Mouse (Mus musculus) cerebellum, postnatal 10 days (tissue): Measurements from ENCODE around the gene E2f4.

Source experiments
- DNase-seq, 2 experiments: peaks; one replicate each; pipeline ENCODE4 v3.0.0; 2021; ENCODE audit warnings: mixed read lengths in 2 of 2

The E2f4 gene

DNA sequence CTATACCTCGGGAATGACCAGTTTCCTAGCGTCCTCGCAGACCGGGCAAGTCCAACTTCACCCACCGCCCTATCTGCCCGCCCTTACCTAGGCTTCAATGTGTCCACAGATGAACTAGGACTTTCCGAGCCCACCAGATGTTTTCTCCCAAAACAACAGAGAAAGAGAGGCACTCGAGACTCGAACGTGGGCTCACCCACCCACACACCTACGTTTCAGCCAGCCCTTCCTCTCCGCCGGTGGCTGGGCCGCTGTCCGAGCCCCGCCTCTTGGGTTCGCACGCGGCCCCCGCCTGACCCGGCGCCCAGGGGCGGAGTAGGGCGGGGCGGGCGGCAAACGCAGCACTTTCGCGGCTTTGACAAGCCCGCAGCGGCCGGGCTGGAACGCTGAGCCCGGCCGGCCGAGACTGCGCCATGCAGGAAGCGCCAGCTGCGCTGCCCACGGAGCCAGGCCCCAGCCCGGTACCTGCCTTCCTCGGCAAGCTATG is 28.0 kb upstream of the E2f4 start, which contains the start of gene Hsf4:
Gene Hsf4, plus strand, starts transcription at position 341 of the 487 bp plus-strand sequence.
- DNase-seq = peak in 1 of 2 experiments; percentile 40

DNA sequence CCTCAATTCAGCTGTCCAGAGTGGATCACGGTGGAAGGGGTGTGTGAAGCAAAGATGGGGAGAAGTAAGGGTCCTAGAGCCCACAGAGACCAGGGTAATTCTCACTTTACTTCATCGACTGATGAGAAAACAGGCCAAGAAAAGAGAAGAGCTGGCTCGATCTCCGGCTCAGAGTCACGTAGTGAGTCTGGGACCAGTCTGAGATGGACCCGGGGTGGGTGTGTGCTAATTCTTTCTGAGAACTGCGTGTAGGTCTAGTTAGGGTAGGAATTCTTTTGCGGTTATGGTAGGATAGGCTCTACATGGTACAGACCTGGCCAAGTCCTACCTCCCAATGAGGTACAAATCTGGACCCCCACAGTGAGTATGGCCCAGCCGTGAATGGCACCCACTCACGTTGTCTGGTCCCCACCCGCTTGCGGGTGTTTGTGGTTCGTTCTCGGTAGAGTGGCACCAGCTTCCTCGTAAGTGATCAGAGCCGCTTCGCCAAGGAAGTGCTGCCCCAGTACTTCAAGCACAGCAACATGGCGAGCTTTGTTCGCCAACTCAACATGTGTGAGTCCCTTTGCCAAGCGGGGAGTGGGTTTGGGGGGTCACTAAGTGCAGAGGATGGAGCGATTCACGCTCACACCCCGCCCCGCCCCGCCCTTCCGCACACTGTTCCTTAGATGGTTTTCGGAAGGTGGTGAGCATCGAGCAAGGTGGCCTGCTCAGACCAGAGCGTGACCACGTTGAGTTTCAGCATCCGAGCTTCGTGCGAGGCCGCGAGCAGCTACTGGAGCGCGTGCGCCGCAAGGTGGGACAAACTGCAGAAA is 27.2 kb upstream of the E2f4 start:
- no peak for DNase-seq

DNA sequence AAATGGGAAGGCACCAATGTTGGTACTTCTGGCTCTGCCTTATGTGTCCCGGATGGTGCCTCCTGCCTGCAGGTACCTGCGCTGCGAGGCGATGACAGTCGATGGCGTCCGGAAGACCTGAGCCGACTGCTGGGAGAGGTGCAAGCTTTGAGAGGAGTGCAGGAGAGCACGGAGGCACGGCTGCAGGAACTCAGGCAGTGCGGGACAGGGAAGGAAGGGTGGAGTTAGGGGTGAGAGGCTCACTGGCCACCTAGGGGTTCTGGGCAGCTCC is 26.6 kb upstream of the E2f4 start:
- DNase-seq = no peak

DNA sequence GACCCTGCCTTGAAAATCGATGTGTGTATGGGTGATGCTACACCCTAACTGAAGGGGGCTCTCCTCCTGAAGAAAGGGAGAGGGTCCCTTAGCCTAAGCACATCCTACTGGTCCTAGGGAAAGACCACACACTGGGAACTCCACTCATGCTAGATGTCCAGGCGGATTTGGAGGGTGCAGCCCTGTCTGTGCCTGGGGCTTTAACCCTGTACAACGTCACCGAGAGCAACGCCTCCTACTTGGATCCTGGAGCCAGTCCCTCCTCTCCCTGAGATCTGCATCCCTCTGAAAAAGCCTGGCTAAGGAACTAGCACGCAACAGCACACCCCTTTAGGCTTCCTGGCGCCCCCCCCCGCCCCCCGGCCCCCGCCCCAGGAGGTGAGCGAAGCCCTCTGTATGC is 22.1 kb upstream of the E2f4 start:
- DNase-seq = no peak

DNA sequence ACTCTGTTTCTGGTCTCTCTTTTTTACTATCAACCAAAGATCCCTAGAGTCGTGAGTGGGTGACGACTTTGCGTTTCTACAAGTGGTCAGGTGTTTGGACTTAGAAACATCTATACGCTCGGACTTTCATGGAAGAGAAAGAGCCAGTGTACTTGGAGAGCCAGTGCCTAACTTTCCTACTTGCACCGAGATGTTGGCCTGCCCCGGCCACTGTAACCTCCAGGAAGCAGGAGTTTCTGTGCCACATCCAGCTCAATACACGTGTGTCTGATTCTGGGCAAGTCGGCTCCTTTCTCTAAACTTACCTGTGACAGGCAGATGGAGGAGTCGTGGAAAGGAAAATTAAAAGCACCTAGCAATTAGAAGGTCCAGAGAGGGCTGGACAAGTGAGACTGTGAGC is 21.6 kb upstream of the E2f4 start, which contains the start of gene Nol3:
Gene Nol3, plus strand, starts transcription at position 301 of the 400 bp plus-strand sequence.
- no peak for DNase-seq

DNA sequence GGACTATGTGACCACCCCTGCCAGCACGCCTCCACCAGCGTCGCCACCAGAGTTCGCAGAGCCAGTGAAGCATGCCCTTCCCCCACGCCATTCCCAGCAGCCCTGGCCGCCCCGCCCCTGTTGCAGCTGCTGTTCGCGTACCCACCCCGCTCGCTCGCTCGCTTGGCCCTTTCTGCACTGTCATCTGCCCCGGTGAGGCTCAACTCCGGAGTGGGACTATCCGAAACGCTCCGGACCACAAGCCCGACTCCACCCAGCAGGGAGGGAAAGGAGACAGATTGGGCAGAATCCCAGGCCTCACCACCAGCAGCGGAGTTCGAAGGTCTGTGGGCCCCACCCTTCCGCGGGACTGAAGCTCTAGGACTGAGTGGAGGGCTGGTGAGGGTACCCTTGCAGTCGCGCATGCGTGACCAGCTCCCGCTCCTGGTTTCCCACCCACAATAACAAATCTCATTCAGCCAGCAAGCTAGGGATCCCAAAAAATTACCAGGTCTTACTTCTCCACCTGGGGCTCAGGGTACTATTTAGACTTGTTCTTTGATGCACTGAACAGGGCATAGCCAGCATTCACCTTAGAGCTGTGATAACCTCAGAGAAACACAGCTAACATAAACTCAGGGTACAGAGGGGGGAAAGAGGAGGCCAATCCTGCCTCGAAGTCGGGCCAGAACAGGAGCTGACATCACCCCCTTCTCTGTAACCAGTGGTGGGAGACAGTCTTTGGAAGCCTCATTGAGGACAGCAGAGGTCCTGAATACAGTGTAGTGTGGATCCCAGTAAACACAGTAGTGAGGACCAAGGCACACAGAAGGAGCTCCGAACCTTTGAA is 21.0 kb upstream of the E2f4 start:
- peak; percentile 63 to 76 for DNase-seq

DNA sequence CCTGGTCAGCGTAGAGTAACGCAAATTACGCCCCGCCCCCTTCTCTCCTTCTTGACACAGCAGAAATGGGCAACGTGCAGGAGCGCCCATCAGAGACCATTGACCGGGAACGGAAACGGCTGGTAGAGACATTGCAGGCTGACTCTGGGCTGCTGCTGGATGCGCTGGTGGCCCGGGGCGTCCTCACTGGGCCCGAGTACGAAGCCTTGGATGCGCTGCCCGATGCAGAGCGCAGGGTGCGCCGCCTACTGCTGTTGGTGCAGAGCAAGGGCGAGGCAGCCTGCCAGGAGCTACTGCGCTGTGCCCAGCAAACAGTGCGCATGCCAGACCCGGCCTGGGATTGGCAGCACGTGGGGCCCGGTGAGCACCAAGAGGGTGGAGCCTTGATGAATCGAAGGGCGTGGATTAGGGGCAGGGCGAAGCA is 18.5 kb upstream of the E2f4 start:
- DNase-seq = peak; percentile 93 to 95

DNA sequence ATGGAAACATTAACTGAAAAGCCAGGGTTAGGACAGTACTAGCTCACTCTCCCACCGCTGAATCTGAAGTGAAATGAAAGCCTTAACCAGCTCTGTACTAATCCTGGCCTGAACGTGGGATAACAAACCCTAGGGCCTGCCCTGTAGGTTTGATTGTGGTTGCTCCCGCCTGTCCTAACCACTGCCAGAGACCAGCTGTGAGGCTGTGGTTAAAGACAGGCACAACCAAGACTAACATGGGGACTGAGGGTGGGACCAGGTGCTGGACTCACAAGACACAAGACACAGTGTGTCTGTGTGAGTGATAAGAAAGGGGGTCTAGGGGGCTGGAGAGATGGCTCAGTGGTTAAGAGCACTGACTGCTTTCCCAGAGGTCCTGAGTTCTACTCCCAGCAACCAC is 16.9 kb upstream of the E2f4 start:
- DNase-seq = no peak

DNA sequence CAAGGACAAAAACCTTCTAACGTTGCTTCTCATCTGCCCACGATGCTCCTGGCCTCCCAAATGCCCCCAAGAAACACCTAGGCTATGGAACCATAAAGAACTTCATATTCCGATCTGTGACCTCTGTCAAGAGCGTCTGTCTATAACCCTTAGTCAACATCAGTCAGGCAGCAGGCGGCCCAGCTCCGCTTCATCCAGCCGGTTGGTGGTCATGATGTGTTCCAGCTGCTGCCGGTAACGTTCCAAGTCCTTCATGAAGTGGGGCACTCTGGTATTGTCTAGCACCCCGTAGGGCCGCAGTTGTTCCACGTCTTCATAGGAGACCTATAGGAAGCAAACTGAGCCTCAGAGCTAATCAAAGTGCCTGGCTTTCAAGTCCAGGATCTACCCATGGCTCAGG is 15.6 kb upstream of the E2f4 start:
- no peak for DNase-seq

DNA sequence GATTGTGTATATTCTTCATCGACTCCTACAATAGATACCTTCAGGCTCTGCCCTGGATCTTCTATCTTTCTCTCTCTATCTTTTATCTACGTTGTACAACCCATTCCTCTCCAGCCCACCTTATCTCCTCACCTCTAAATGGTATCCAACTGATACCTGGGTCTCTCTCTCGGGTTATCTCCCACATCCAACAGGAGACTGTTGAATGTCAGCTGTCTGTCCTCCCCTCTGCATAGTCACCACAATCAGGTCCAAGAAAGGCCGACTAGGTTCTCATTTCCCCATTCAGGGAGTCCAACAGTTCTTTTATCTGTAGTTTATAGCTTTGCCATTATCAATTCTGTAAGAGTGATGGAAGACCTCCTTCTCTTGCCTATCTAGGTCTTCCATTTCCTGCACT is 15.2 kb upstream of the E2f4 start:
- DNase-seq = no peak

DNA sequence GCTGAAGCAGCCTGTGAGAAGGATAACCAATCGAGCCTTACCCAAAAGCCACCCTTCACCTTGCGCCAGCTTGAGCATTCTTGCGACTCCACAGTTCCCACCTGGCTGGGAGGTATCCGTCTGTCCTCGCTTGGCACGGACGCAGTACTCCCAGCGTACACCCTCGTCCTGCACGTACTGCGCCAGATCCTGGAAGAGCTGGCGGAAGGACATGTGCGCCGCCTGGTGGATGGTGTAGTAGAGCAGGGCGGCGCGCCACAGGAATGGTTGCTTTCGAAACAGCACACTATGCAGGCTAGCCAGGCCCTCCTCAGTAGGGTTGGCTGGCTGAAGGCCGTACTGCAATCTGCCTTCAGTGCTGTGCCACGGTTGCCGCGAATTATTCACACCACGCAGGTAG is 14.4 kb upstream of the E2f4 start:
- peak; percentile 74 to 78 for DNase-seq

DNA sequence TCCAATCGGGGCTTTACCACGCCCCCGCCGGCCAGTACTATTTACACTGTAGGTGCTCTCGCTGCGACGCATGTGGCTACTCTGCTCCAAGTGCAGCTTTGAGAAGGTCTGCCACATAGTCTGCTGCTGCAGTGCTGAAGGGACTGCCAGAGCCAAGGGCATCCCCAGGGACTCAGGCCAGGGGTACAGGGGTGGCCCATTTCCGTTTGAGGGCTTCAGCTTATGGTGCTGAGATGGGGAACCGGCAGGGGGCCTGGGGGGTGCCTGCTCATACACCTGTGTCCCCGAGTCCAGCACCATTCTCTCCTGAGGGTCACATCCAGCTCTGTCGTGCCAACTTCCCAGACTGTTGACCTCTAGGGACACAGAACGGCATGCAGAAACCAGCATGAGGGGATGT is 11.9 kb upstream of the E2f4 start:
- DNase-seq = peak; percentile 49 to 56

DNA sequence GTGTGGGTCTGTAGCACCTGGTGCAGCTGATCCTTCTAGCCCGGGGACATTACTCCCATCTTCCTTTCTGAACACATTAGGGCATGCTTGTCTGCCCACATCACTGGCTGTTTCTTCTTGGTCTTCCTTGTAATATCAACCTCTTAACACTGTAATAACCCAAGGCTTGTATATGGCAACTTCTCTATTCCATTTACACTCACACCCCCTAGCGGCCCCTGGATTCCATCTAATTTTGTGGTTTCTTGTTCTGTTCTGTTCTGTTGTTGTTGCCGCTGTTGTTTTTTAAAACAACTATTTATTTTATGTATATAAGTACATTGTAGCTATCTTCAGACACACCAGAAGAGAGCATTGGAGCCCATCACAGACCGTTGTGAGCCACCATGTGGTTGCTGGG is 10.6 kb upstream of the E2f4 start:
- DNase-seq = peak in 1 of 2 experiments; percentile 13

DNA sequence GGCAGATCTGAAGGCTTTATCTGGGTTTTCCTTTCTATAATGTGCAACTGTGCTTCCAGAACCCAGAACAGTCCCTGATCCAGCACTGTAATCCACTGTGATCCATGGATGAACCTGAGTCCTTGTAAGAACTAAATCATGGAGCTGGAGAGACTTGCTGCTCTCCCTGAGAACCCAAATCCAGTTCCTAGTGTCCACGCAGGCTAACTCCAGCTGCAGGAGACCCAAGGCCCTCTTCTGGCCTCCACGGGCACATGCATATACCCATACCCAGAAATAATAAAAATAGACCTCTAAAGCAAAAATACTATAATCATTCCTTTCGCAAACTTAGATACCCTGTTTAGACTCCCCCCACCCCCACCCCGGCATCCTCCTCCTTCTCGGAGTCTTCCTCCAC is 9.2 kb upstream of the E2f4 start:
- peak in 1 of 2 experiments; percentile 10 for DNase-seq

DNA sequence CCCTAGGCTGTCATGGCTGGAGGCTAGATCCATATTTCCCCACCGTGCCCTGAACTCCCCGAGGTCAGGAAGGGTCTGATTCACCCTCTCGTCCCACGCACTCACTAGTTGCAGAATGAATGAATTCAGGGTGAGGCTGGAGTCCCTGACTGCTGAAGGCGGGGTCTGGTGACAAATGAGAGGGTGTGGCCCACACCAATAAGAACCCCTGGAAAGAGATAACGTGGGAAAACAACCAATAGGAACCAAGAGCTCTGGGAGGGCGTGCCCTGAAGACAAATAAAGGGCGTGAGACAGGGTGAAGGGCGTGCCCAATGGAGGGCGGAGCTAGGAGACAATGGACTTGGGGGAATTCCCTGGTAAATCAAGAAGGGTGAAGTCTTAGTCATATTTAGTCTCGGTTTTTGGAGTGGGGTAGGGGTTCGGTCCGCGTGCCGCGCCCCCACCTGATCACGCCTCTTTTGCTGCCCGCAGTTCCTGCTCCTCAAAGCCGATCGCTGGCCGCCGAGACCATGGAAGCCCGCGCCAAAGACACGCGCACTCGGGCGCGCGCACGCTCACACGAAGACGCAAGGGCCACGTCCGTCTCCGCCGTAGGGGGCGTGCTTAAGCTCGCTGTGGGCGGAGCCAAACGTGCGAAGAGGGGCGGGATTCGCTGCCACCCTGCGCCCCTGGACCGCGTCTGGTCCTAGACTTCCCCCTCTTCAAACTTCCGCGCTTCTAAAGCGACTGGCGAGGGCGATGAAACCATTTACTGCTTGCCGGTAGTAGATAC is 8.3 kb upstream of the E2f4 start:
- peak; percentile 99 for DNase-seq

DNA sequence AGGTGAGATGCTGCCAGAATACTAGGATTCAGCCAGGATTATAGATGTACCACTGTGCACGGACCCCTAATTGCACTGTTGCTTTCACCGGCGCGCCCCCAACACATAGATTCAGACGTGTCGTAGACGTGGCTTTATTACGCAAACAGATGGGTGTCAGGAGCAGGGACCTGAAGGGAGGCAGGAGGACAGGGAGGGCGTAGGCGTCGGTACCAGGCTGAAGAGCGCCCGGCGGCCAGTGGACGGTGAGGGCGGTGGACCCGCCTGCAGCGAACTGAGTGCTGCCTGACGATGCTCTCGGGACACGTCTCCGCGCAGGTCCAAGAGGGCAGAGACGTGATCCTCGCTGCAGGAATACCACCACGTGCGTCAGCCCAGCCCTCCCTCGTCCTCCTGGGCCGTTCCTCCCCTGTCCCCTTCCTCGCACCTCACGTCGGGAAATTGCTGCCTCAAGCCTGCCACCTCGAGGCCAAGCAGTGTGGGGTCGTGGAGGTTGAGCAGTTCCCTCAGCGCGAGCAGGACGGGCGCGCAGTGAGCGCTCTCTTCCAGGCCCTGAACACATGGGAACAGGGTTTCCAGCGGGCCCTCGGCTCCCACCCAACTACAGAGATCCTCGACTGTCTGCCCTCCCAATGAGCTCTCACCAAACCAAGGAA is 7.5 kb upstream of the E2f4 start, which contains the start of gene 4931428F04Rik:
Gene 4931428F04Rik, minus strand, starts transcription at position 60 of the 656 bp plus-strand sequence.
- DNase-seq = peak; percentile 81

DNA sequence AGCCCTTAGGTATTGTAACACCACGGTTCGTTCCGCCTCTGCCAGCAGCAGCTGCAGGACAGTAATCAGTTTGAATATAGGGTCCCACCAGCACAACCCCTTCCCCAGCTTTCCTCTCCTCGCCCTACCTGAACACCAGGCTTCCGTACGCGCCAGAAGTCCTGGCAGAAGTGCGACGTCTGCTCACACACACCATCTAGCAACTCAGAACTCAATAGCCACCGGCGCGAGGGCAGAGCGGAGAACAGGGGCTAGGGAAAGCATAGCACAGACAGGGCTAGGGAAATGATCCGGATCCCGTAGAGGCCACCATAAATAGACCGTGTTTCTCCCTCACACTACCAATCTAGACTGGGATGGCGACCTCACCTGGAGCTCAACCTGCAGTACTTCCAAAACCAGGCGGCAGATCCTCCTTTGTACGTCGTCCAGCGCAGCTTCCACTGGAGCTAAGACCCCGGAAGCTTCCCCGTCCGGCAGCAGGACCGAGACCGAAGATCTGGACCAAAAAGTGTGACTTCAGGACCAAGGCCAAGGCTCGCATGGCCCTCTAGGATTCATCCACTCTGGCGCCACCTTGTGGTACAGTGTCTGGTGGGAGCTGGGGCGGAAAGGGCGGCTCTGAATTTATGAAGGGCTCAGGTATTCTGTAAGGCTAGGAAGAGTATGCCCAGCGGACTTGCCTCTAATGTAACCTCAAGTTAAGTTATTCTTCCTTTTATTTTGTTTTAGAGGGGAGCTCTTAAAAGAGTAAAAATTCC is 6.7 kb upstream of the E2f4 start:
- peak; percentile 97 to 99 for DNase-seq

DNA sequence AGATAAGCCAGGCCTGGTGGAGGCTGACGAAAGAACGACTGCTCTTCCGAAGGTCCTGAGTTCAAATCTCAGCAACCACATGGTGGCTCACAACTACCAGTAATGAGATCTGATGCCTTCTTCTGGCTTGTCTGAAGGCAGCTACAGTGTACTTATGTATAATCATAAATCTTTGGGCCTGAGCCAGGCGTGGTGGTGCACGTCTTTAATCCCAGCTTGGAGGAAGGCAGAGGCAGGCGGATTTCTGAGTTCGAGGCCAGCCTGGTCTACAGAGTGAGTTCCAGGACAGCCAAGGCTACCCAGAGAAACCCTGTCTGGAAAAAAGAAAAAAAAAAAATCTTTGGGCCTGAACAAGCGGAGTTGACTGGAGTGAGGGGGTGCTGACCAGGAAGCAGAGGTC is 6.1 kb upstream of the E2f4 start:
- DNase-seq = peak in 1 of 2 experiments; percentile 34

DNA sequence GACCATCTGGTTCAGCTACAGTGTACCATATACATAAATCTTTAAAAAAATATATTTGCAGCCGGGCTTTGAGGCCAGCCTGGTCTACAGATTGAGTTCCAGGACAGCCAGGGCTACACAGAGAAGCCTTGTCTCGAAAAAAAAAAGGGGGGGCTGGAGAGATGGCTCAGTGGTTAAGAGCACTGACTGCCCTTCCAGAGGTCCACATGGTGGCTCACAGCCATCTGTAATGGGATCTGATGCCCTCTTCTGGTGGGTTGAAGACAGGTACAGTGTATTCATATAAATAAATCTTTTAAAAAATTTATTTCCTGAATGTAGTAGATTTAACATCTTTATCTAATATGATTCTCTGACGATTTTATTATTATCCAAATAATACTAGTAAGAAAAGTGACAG is 5.7 kb upstream of the E2f4 start:
- peak in 1 of 2 experiments; percentile 44 for DNase-seq

DNA sequence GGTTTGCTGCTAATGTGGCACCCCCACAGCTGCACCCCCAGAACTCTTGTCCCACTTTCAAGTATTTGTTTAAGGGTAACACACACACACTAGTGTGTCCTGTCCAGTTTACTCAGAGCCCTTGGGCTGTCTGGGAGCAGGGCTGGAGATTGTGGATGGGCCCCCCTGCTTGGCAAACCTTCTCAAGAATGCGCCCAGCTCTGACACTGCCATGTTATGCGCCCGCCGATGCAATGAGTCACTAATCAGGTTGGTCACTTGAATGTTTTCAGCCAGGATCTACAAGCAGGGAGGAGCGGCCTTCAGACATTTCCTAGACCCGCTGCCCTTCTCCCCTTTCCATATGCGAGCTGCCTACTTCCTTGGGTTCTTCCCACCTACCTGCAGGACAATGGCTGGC is 5.0 kb upstream of the E2f4 start:
- peak in 1 of 2 experiments; percentile 22 for DNase-seq

DNA sequence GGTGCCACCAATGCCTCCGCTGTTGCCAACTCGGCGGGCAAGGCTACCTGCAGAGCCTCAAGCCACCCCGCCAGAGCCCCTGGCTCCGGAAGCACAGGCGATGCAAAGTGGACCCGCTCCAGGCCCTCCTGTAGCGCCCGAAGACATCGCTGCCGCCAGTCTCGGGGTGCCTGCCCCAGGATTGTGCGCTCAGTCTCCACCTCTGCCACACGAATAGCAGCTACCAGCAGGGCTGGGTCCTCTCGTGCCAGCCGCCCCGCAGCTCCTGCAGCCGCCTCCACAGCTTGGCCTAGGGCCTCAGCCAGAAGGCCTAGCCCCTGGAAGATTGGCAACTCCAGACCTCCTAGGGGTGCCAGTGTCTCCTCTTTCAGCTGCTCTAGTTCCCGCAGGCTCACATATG is 4.1 kb upstream of the E2f4 start:
- peak; percentile 84 to 94 for DNase-seq

DNA sequence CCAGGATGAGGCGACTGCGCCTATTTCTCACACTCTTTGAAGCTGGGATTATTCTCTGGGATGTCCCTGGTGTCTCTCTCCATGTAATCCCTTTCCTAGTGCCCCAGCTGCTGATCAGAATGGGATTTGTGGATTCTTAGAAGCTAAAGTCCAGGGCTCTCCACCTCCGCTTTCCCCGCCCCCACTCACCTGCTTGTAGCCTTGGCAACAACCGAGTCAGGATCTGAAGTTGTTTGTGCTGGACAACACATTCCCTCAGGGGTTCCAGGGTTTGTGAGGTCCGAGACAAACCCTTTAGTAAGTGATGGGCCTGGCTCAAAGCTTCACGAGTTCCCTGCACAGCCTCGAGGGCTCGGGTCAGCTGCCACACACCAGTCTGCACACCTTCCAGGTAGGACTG is 2.7 kb upstream of the E2f4 start:
- peak in 1 of 2 experiments; percentile 32 for DNase-seq
